Mouse (Mus musculus) brain, embryonic 14.5 days (tissue): ENCODE measurements around the gene Haus2.

Experiments used
- CTCF ChIP-seq: fragments of 200-500 bp; IDR thresholded peaks from 2 replicates; pipeline ENCODE4 v1.5.1; 2012; ENCODE audit warnings: inconsistent platforms, mild to moderate bottlenecking, moderate library complexity, borderline replicate concordance; ENCODE audit not compliant: insufficient read depth, insufficient read length; ENCODE audit errors: extremely low read depth
- POLR2A ChIP-seq: fragments of 200-500 bp; IDR thresholded peaks from 2 replicates; pipeline ENCODE4 v1.6.1; 2012; ENCODE audit warnings: mild to moderate bottlenecking, inconsistent platforms, borderline replicate concordance; ENCODE audit not compliant: poor library complexity, insufficient read depth, insufficient read length, severe bottlenecking; ENCODE audit errors: extremely low read depth

DNA sequence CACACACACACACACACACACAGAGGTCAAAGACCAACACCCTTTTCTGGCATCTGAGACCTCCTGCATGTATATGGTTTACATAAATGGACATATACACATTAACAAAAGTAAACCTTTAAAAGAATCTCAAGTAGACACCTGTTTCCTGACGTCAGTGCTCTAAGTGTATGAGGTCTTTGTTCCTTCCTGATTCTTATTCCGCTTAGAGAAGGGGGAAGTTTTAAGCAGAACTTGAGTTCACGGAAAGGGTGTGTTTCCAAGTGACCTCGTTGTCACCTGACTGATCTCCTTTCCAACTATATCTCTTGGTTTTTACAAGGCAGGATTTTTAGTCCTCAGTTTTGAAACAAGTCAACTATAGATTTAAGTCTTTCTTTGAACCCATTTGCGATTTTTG is 30.9 kb upstream of the Haus2 start:
- TF ChIP-seq CTCF = no peak
- TF ChIP-seq POLR2A = no peak
